Mouse (Mus musculus): ENCODE measurements at regions not wholly inside any gene's neighbourhood (a gene's known extent, or its start where the extent isn't known, plus 50 kb on each side); places are given as distances from the start of the nearest gene placed in this dataset.

- Histone ChIP-seq H3K4me1 (no peaks in the 10 kb centered on the region), H3K9me3 (no peaks in the 10 kb centered on the region), H3K9ac (replicated peaks) (no peak overlapping the region), H3K27me3 (no peaks in the 10 kb centered on the region), H3K4me2 (replicated peaks) (no peak overlapping the region), H3K4me3 (no peak overlapping the region), H3K36me3 (no peaks in the 10 kb centered on the region), H3K27ac (replicated peaks) (no peak overlapping the region)
- no peak for ATAC-seq (replicated peaks)
- 92% methylated on average over 3 of the region's 3 CpGs for WGBS
These were observed 212.8 kb upstream of the Chrm2 start for GRCm38 (mm10) chr6:36175112-36175511.

- no peak overlapping the region for H3K4me2 ChIP-seq (replicated peaks)
- ATAC-seq (replicated peaks): no peak
- WGBS: 91% methylated on average over 3 of the region's 3 CpGs
- H3K9me3 ChIP-seq: no peaks in the 10 kb centered on the region
- H3K9ac ChIP-seq (replicated peaks): no peak overlapping the region
- H3K36me3 ChIP-seq: no peaks in the 10 kb centered on the region
- H3K27ac ChIP-seq (replicated peaks): no peak overlapping the region
- H3K4me3 ChIP-seq: no peak overlapping the region
- no peaks in the 10 kb centered on the region for H3K27me3 ChIP-seq
- H3K4me1 ChIP-seq: peaks cover 4% of the 10 kb centered on the region; the same call in 1 of the 2 replicates
These were observed 208.0 kb upstream of the Chrm2 start for GRCm38 (mm10) chr6:36179895-36180294.

- H3K36me3 ChIP-seq: no peaks in the 10 kb centered on the region
- H3K9ac ChIP-seq (replicated peaks): no peak overlapping the region
- peaks cover 4% of the 10 kb centered on the region; the same call in 1 of the 2 replicates for H3K4me1 ChIP-seq
- no peak overlapping the region for H3K4me3 ChIP-seq
- ATAC-seq (replicated peaks): no peak
- no peaks in the 10 kb centered on the region for H3K9me3 ChIP-seq
- H3K27ac ChIP-seq (replicated peaks): no peak overlapping the region
- 44% methylated on average over 1 of the region's 1 CpGs for WGBS
- no peak overlapping the region for H3K4me2 ChIP-seq (replicated peaks)
- H3K27me3 ChIP-seq: no peaks in the 10 kb centered on the region
These were observed 205.2 kb upstream of the Chrm2 start for GRCm38 (mm10) chr6:36182698-36183097.

GRCm38 (mm10) chr6:36206666-36207065, 181.2 kb upstream of the Chrm2 start:
- WGBS: 84% methylated on average over 2 of the region's 2 CpGs
- no peak overlapping the region for H3K4me2 ChIP-seq (replicated peaks)
- no peaks in the 10 kb centered on the region for H3K9me3 ChIP-seq
- H3K9ac ChIP-seq (replicated peaks): no peak overlapping the region
- H3K27ac ChIP-seq (replicated peaks): no peak overlapping the region
- H3K4me3 ChIP-seq: no peak overlapping the region
- no peak for ATAC-seq (replicated peaks)
- H3K27me3 ChIP-seq: no peaks in the 10 kb centered on the region
- no peaks in the 10 kb centered on the region for H3K36me3 ChIP-seq
- no peaks in the 10 kb centered on the region for H3K4me1 ChIP-seq

GRCm38 (mm10) chr6:36221308-36221707, 166.6 kb upstream of the Chrm2 start:
- Histone ChIP-seq H3K4me1 (no peaks in the 10 kb centered on the region), H3K27me3 (no peaks in the 10 kb centered on the region), H3K4me3 (no peak overlapping the region), H3K4me2 (replicated peaks) (no peak overlapping the region), H3K27ac (replicated peaks) (no peak overlapping the region), H3K9me3 (no peaks in the 10 kb centered on the region), H3K36me3 (no peaks in the 10 kb centered on the region), H3K9ac (replicated peaks) (no peak overlapping the region)
- ATAC-seq (replicated peaks): no peak
- 66% methylated on average over 4 of the region's 4 CpGs for WGBS

GRCm38 (mm10) chr6:36234438-36234837, 153.4 kb upstream of the Chrm2 start:
- no peak overlapping the region for H3K9ac ChIP-seq (replicated peaks)
- 83% methylated on average over 1 of the region's 1 CpGs for WGBS
- H3K36me3 ChIP-seq: no peaks in the 10 kb centered on the region
- H3K27me3 ChIP-seq: no peaks in the 10 kb centered on the region
- H3K27ac ChIP-seq (replicated peaks): no peak overlapping the region
- no peak overlapping the region for H3K4me2 ChIP-seq (replicated peaks)
- H3K9me3 ChIP-seq: no peaks in the 10 kb centered on the region
- no peak for ATAC-seq (replicated peaks)
- H3K4me3 ChIP-seq: no peak overlapping the region
- no peaks in the 10 kb centered on the region for H3K4me1 ChIP-seq

GRCm38 (mm10) chr6:36247027-36247426, 140.9 kb upstream of the Chrm2 start:
- H3K4me3 ChIP-seq: no peak overlapping the region
- no peaks in the 10 kb centered on the region for H3K27me3 ChIP-seq
- no peak for ATAC-seq (replicated peaks)
- H3K9ac ChIP-seq (replicated peaks): no peak overlapping the region
- no peaks in the 10 kb centered on the region for H3K9me3 ChIP-seq
- H3K4me2 ChIP-seq (replicated peaks): no peak overlapping the region
- H3K4me1 ChIP-seq: no peaks in the 10 kb centered on the region
- 75% methylated on average over 3 of the region's 3 CpGs for WGBS
- no peak overlapping the region for H3K27ac ChIP-seq (replicated peaks)
- no peaks in the 10 kb centered on the region for H3K36me3 ChIP-seq

GRCm38 (mm10) chr6:36248219-36248618, 139.7 kb upstream of the Chrm2 start:
- Histone ChIP-seq H3K4me2 (replicated peaks) (no peak overlapping the region), H3K9me3 (no peaks in the 10 kb centered on the region), H3K4me1 (no peaks in the 10 kb centered on the region), H3K27ac (replicated peaks) (no peak overlapping the region), H3K27me3 (no peaks in the 10 kb centered on the region), H3K36me3 (no peaks in the 10 kb centered on the region), H3K4me3 (no peak overlapping the region), H3K9ac (replicated peaks) (no peak overlapping the region)
- no peak for ATAC-seq (replicated peaks)
- 66% methylated on average over 1 of the region's 1 CpGs for WGBS

GRCm38 (mm10) chr6:36249047-36249446, 138.8 kb upstream of the Chrm2 start:
- WGBS: 29% methylated on average over 4 of the region's 4 CpGs
- H3K9me3 ChIP-seq: no peaks in the 10 kb centered on the region
- no peak for ATAC-seq (replicated peaks)

GRCm38 (mm10) chr6:36266717-36267402, 121.0 kb upstream of the Chrm2 start:
- H3K9me3 ChIP-seq: no peaks in the 10 kb centered on the region
- H3K9ac ChIP-seq (replicated peaks): no peak overlapping the region
- no peak overlapping the region for H3K4me2 ChIP-seq (replicated peaks)
- no peaks in the 10 kb centered on the region for H3K4me1 ChIP-seq
- H3K27ac ChIP-seq (replicated peaks): no peak overlapping the region
- 77% methylated on average over 10 of the region's 10 CpGs for WGBS
- H3K36me3 ChIP-seq: no peaks in the 10 kb centered on the region
- no peak; the same call in 1 of the 2 replicates for ATAC-seq (replicated peaks)
- H3K4me3 ChIP-seq: no peak overlapping the region
- H3K27me3 ChIP-seq: no peaks in the 10 kb centered on the region

More at GRCm38 (mm10) chr6:36249047-36249446, 138.8 kb upstream of the Chrm2 start:
- no peaks in the 10 kb centered on the region for H3K27me3 ChIP-seq
- no peak overlapping the region for H3K27ac ChIP-seq (replicated peaks)
- no peak overlapping the region for H3K4me3 ChIP-seq
- H3K36me3 ChIP-seq: no peaks in the 10 kb centered on the region
- no peak overlapping the region for H3K9ac ChIP-seq (replicated peaks)
- no peak overlapping the region for H3K4me2 ChIP-seq (replicated peaks)
- no peaks in the 10 kb centered on the region for H3K4me1 ChIP-seq

GRCm38 (mm10) chr6:36286664-36287063, 101.2 kb upstream of the Chrm2 start:
- Histone ChIP-seq H3K27ac (replicated peaks) (no peak overlapping the region), H3K9ac (replicated peaks) (no peak overlapping the region), H3K27me3 (no peaks in the 10 kb centered on the region), H3K4me3 (no peak overlapping the region), H3K4me1 (no peaks in the 10 kb centered on the region), H3K36me3 (no peaks in the 10 kb centered on the region), H3K4me2 (replicated peaks) (no peak overlapping the region), H3K9me3 (no peaks in the 10 kb centered on the region)
- ATAC-seq (replicated peaks): no peak
- 79% methylated on average over 10 of the region's 10 CpGs for WGBS

- no peaks in the 10 kb centered on the region for H3K27me3 ChIP-seq
- H3K36me3 ChIP-seq: no peaks in the 10 kb centered on the region
- H3K9ac ChIP-seq (replicated peaks): no peak overlapping the region
- no peak overlapping the region for H3K4me2 ChIP-seq (replicated peaks)
- no peaks in the 10 kb centered on the region for H3K9me3 ChIP-seq
- 29% methylated on average over 1 of the region's 1 CpGs for WGBS
- no peaks in the 10 kb centered on the region for H3K4me1 ChIP-seq
- H3K27ac ChIP-seq (replicated peaks): no peak overlapping the region
- H3K4me3 ChIP-seq: no peak overlapping the region
- ATAC-seq (replicated peaks): no peak
These were observed 74.3 kb upstream of the Chrm2 start for GRCm38 (mm10) chr6:36313586-36313985.

Measured in forebrain, embryonic 15.5 days (tissue).